Mouse (Mus musculus): Measurements from ENCODE around the gene Krtap19-4.

The Krtap19-4 gene

GRCm38 (mm10) chr16:88884989-88885388 is at the start of gene Krtap19-4:
Gene Krtap19-4, minus strand, starts transcription at chr16:88885089.
- DNase-seq = peak in 1 of 2 experiments; percentile 31

- DNase-seq = no peak
Observed at GRCm38 (mm10) chr16:88932165-88932564, 47.3 kb upstream of the Krtap19-4 start, which contains the start of gene Krtap19-9b. Gene Krtap19-9b, minus strand, starts transcription at chr16:88932265.

- DNase-seq = no peak
Observed at GRCm38 (mm10) chr16:88896357-88896756, 11.5 kb upstream of the Krtap19-4 start, which contains the start of gene Krtap19-5. Gene Krtap19-5, minus strand, starts transcription at chr16:88896457.

- no peak for DNase-seq
Observed at GRCm38 (mm10) chr16:88886870-88887269, 2.0 kb upstream of the Krtap19-4 start.

GRCm38 (mm10) chr16:88877938-88878337 is 7.0 kb downstream of the Krtap19-4 start, which contains the start of gene Krtap19-3:
Gene Krtap19-3, minus strand, starts transcription at chr16:88878038.
- no peak for DNase-seq

- no peak for DNase-seq
Observed at GRCm38 (mm10) chr16:88874169-88874568, 10.7 kb downstream of the Krtap19-4 start, which contains the start of gene Krtap19-2. Gene Krtap19-2, minus strand, starts transcription at chr16:88874269.

- no peak for DNase-seq
Observed at GRCm38 (mm10) chr16:88869311-88869710, 15.6 kb downstream of the Krtap19-4 start, which contains the start of gene Krtap19-1. Gene Krtap19-1, minus strand, starts transcription at chr16:88869411.

- DNase-seq = no peak
Observed at GRCm38 (mm10) chr16:88864887-88865407, 19.9 kb downstream of the Krtap19-4 start.

- DNase-seq = peak in 1 of 2 experiments; percentile 45
Observed at GRCm38 (mm10) chr16:88851450-88851849, 33.4 kb downstream of the Krtap19-4 start.

GRCm38 (mm10) chr16:88848558-88848957 is 36.3 kb downstream of the Krtap19-4 start:
- no peak for DNase-seq

GRCm38 (mm10) chr16:88847363-88847762 is 37.5 kb downstream of the Krtap19-4 start:
- DNase-seq = peak in 1 of 2 experiments; percentile 6
